ENCODE assay signal across 8 mouse cellular contexts in the genomic region with DNA sequence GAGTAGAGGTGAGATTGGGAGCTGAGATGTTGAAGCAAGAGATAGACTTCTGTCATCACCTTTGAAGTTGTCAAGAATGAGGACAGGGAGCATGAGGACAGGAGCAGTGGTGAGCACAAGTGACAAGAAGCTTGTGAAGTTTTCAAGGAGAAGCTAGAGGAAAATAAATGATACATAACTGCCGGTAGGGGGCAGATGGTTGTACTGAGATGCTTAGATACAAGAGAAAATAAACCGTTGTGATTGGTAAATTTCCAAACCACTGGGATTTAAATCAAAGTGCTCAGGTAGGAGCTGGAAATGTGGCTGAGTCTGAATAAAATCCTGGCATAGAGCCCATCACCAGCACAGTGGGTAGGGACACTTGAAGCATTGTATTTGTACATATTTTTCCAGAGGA. TPM values are rescaled to one million over a fixed set of nuclear protein-coding genes. Genes with fewer than 3 reads are reported as not detected.
A peak's percentile ranks its signal among the peaks of the same experiment; 100 is the strongest.
DNase-seq lines count a peak whose midpoint lies in the region; ATAC-seq and TF ChIP-seq lines count a peak whose summit lies in the region.

No protein-coding gene starts in this region.

- in situ Hi-C loops in ES-E14 (cut with MboI; ENCODE audit: low sequenced_read_pairs in 2 of 2, unreplicated experiment in 2 of 2), result no loop called here

- peak; percentile 40 for DNase-seq in CD4-positive, CD25-positive, alpha-beta regulatory T cell, adult 2 months (ENCODE audit: low read depth, low spot score)
- DNase-seq in kidney, adult 18-20 months, result peak; percentile 11
- DNase-seq in ES-E14 (ENCODE audit: low read depth, low spot score), result peak; percentile 19
- peak; percentile 10 for DNase-seq in kidney, postnatal 10 days
- DNase-seq in yolk sac, embryonic 10.5 days (ENCODE audit: low spot score), result no peak
- DNase-seq in thymus, postnatal 36 days, result no peak

- no peaks in the 10 kb centered on the region for H3K4me1 ChIP-seq in kidney, embryonic 15.5 days
- no peaks in the 10 kb centered on the region for H3K4me1 ChIP-seq in ES-E14 (ENCODE audit: control insufficient read depth in 2 of 2, insufficient read depth in 2 of 2, low read length in 2 of 2, poor library complexity in 1 of 2)

- H3K9ac ChIP-seq in kidney, embryonic 15.5 days, result no peak overlapping the region
- H3K9ac ChIP-seq in ES-E14 (ENCODE audit: insufficient read depth, low read depth, low read length, poor library complexity, severe bottlenecking), result no peak overlapping the region

- 43% methylated on average over 2 of the region's 2 CpGs for WGBS in kidney, embryonic 15.5 days

- no peaks in the 10 kb centered on the region for H3K9me3 ChIP-seq in kidney, embryonic 15.5 days (replicated peaks)
- no peaks in the 10 kb centered on the region for H3K9me3 ChIP-seq in ES-E14 (ENCODE audit: control insufficient read depth, insufficient read depth, low read depth, low read length)

- H3K36me3 ChIP-seq in kidney, embryonic 15.5 days, result 0 out of 2 replicates have a peak, but pooled peaks cover 3% of the 10 kb centered on the region
- H3K36me3 ChIP-seq in ES-E14 (ENCODE audit: control insufficient read depth, insufficient read depth, low read length, poor library complexity, severe bottlenecking), result no peaks in the 10 kb centered on the region

- ATAC-seq in CD4-positive, CD25-positive, alpha-beta regulatory T cell, adult 4 months, result no peak
- ATAC-seq in kidney, embryonic 15.5 days (replicated peaks; ENCODE audit: low FRiP score), result no peak

- no peak overlapping the region for H3K4me3 ChIP-seq in kidney, embryonic 15.5 days (replicated peaks)
- H3K4me3 ChIP-seq in ES-E14 (ENCODE audit: insufficient read depth in 1 of 2, low read depth in 1 of 2, low read length in 2 of 2, poor library complexity in 1 of 2, severe bottlenecking in 1 of 2), result no peak overlapping the region

- H3K27ac ChIP-seq in kidney, embryonic 15.5 days, result no peak overlapping the region
- H3K27ac ChIP-seq in ES-E14 (ENCODE audit: insufficient read depth, low read depth, low read length, poor library complexity, severe bottlenecking), result no peak overlapping the region

- H3K27me3 ChIP-seq in kidney, embryonic 15.5 days, result no peaks in the 10 kb centered on the region

- H3K4me2 ChIP-seq in kidney, embryonic 15.5 days, result no peak overlapping the region

TF ChIP-seq in ES-E14, 5 proteins besides CTCF, POLR2A, EP300 and RAD21:
- TF ChIP-seq ZNF384 (IDR thresholded peaks at IDR 0.05; ENCODE audit: low read depth, low read length) (no peak), MAFK (IDR thresholded peaks at IDR 0.05; ENCODE audit: insufficient read depth, low read depth, low read length) (no peak), ZC3H11A (IDR thresholded peaks at IDR 0.05; ENCODE audit: borderline replicate concordance, low read depth, low read length) (no peak), HCFC1 (IDR thresholded peaks at IDR 0.05; ENCODE audit: borderline replicate concordance, insufficient read depth, low read length) (no peak), CHD2 (IDR thresholded peaks at IDR 0.05; ENCODE audit: low read depth, low read length) (no peak)

RNA-seq across cellular contexts. Expression of a gene that starts 28.8 kb away (rescaled TPM):
- 10 to 100 TPM; 30.8 to 34.1 TPM for polyA plus RNA-seq in CD4-positive, CD25-positive, alpha-beta regulatory T cell, adult 4 months (2017; shearing (Covaris generic))
- polyA plus RNA-seq in kidney, embryonic 15.5 days (2015; fragmentation: Nextera tagmentation; extraction: Ambion mirVana), result 3.8 and 4.9 TPM in 2 replicates
- total RNA-seq in ES-E14 (2012; rRNA removed), result 0.36 and 0.69 TPM in 2 replicates

Comparison
In these comparisons a context has a peak if more than half of its experiments do, and no peak if none do; other contexts are left out.
1. DNase-seq: peak in CD4-positive, CD25-positive, alpha-beta regulatory T cell, adult 2 months (single experiment), kidney, adult 18-20 months (single experiment), ES-E14 (single experiment) and kidney, postnatal 10 days (single experiment); none in yolk sac, embryonic 10.5 days (single experiment) and thymus, postnatal 36 days (0 of 2).